Mouse (Mus musculus): ENCODE measurements at regions not wholly inside any gene's neighbourhood (a gene's known extent, or its start where the extent isn't known, plus 50 kb on each side); places are given as distances from the start of the nearest gene placed in this dataset.

DNA sequence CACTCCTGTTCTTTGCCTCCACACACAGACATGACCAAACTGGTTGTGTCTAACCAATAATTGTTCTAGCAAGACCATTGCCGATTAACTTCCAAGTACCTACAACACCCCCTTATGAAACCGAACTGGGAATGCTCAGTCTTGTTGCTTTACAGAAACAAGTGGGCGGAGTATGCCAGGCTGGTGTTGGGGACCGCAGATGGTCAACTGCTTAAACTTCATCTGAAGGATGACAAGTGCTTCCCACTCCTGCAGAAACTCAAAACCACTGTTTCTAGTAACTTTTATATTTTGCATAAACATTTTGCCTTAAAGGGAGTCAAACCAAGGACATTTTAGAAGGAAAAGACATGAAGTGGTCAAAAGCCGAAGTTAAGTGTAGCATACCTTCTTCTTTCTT is 94.0 kb upstream of the Rbm19 start:
- ATAC-seq (replicated peaks; ENCODE audit: poor library complexity, severe bottlenecking), result no peak

- ATAC-seq (replicated peaks; ENCODE audit: poor library complexity, severe bottlenecking), result peak; percentile 98
Observed at GRCm38 (mm10) chr5:120024071-120024470, 92.2 kb upstream of the Rbm19 start.

DNA sequence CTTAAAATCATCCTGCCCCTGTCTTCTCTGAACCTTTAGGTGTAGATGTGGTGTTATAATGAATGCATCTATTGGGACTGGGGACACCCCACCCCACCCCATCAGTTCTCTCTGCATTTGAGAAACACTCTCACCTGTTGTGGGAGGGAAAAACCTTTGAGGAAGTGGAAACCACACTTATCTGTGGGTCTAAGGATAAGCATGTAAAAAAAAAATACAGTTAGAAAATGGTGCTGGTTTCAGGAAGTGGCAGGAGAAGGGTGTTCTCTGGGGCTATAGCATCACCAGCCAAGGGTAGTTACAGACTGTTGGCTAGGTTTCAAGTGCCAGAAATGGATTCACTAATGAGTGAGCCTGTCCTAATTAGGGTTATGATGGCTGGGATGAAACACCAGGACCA is 91.1 kb upstream of the Rbm19 start:
- peak; percentile 43 for ATAC-seq (replicated peaks; ENCODE audit: poor library complexity, severe bottlenecking)

DNA sequence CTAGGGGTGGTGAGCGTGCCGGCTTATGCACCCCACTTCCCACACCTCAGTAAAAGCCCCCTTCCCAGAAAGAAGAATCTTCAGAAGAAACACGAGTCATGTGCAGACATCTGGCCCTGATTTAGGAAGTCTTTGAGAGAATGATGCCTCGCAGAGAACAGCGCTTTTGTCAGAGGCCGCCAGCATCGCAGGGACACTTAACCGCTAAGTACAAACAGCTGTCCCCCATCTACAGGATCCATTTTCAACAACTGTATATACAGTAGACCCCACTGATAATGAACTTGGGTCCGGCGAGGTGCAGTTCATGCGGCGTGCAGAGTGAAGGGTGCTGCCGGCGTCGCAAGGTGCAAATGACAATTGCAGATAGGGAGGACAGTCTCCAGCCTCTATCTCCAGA is 85.4 kb upstream of the Rbm19 start:
- ATAC-seq (replicated peaks; ENCODE audit: poor library complexity, severe bottlenecking), result no peak

- ATAC-seq (replicated peaks; ENCODE audit: poor library complexity, severe bottlenecking), result peak; percentile 56
Observed at GRCm38 (mm10) chr5:120031614-120032013, 84.7 kb upstream of the Rbm19 start.

DNA sequence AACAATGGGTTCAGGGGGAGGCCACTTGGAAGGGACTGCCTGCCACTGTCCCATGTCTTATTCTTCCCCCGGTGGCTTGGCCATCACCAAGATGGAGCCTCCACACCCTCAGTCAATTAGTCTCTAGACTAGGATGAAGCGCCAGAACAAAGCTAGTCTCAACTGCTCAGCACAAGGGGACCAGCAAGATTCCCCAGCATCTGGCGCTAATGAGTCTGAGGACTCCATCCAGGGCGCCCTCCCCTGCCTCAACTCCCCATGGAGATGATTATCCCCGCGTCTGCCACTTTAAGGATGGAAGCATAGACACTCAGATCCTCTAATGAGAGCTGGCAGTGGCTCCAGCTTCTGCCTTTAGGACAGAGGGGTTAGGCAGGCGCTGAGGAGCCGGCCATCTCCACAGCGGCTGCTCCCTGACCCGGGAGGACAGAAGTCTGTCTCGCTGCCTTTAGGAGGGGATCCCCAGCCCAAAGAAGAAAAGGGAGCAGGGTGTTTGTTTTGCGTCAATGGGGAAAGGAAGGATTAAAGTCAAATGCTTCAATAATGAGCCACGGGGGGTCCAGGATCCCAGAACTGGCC is 81.7 kb upstream of the Rbm19 start:
- ATAC-seq (replicated peaks; ENCODE audit: poor library complexity, severe bottlenecking), result no peak

- no peak for ATAC-seq (replicated peaks; ENCODE audit: poor library complexity, severe bottlenecking)
Observed at GRCm38 (mm10) chr5:120035251-120035650, 81.0 kb upstream of the Rbm19 start.

DNA sequence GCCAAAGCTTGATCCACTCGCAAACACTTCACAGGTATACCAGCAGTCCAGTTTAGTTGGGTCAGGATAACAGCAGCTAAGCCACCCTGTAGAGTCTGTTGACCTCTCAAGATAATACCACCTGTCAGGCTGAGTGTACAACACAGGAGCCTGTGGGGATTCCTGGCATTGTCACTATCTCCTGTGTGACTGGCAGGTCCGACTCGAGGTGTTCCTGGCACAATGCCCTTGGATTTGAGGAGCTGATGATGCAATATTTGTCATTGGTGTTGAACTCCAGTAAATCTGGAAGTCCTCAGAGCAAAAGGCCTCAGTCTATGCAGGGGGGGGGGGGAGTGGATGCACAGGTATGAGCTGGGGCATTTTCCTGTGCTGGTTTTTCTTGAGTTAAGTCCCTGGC is 78.5 kb upstream of the Rbm19 start:
- ATAC-seq (replicated peaks; ENCODE audit: poor library complexity, severe bottlenecking), result no peak

DNA sequence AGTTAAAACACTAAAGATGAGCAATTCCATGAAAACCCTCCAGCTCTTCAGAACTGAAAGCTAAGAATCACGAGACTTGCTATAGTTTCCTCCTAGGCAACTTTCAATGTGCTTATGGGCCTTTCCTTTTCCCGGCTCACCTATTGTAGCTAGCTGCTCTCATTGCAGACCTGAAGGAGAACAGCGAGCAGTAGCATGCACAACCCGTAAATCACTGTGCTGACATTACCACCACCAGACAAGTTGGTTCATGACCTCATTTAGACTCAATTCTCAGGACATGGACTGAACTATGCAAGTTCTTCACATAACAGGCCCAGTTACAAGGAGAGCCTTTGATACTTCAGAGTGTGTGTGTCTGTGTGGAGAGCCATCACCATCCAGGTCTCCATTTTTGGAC is 72.5 kb upstream of the Rbm19 start:
- ATAC-seq (replicated peaks; ENCODE audit: poor library complexity, severe bottlenecking), result no peak

- ATAC-seq (replicated peaks; ENCODE audit: poor library complexity, severe bottlenecking), result no peak
Observed at GRCm38 (mm10) chr5:120049063-120049781, 67.0 kb upstream of the Rbm19 start.

DNA sequence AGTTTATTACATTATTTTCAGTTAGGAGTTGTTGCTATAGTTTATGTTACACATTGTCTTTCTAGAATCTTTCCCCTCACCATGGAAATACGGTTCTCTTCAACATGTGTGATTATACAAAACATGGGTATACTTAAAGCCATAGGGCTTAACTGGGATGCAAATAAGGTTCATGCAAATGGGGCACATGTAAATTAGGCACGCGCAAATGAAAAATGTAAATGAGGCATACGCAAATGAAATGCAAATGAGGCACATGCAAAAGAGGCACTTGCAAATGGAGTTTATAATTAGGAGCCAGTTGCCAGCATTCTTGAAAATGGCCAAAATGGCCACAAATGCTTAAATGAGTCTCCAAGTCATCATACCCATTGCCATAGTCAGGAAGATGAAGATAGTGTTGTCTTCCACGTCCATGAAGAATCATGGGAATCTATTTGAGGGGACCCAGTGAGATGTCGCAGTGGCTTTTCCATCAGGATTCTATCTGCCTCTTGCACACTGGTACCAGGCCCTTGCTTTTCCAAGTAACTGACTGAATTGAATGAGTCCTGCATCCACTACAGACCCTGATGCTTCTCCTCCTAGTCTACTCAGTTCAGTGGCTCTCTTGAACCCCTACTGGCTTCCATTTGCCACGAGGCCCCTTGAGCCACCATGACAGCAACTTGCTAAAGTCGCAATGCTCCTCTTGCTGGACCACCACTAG is 65.4 kb upstream of the Rbm19 start:
- no peak for ATAC-seq (replicated peaks; ENCODE audit: poor library complexity, severe bottlenecking)

- ATAC-seq (replicated peaks; ENCODE audit: poor library complexity, severe bottlenecking), result no peak
Observed at GRCm38 (mm10) chr5:120054498-120055167, 61.6 kb upstream of the Rbm19 start.

All from granulocyte monocyte progenitor cell, adult 5-6 weeks (primary cell).